Mouse (Mus musculus) small intestine, adult 2 months (tissue): Measurements from ENCODE around the gene Atp4b.

ENCODE experiments used
- CTCF ChIP-seq: fragments of 200-500 bp; IDR thresholded peaks from 2 replicates; pipeline ENCODE4 v1.5.1; 2012; ENCODE audit warnings: low read depth, mild to moderate bottlenecking, control low read depth, inconsistent platforms, low read length, moderate library complexity, mixed read lengths; ENCODE audit not compliant: insufficient replicate concordance, insufficient read length; ENCODE audit errors: extremely low read depth
- POLR2A ChIP-seq: fragments of 200-500 bp; IDR thresholded peaks from 2 replicates; pipeline ENCODE4 v1.6.1; 2012; ENCODE audit warnings: low read depth, mild to moderate bottlenecking, control low read depth, inconsistent platforms, low read length, moderate library complexity

DNA sequence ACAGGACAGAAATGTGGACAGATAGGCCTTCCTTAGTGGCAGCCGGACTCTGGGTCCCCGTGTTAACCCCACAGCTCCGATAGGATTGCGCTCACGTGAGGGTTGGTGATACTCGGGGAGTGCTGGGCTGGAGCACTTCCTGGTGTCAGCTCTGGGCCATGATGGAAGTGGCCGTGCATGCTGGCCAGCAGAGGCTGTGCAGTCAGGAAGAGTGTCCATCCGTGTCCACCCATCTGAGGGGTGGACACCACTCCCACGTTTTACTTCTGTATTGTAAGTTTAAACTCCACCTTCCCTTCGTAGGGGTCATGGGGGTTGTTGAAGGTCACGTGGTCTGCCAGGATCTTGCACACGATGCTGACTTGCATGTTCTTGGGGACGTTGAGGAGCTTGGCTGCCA is 10.3 kb downstream of the Atp4b start:
- TF ChIP-seq CTCF: no peak
- no peak for TF ChIP-seq POLR2A
